Mouse (Mus musculus): Measurements from ENCODE around the gene 6430548M08Rik. TPM values are rescaled to one million over a fixed set of nuclear protein-coding genes. Genes with fewer than 3 reads are reported as not detected.

Gene 6430548M08Rik
- polyA plus RNA-seq (2012; rRNA removed): 0.80 and 0.96 TPM in 2 replicates

DNA sequence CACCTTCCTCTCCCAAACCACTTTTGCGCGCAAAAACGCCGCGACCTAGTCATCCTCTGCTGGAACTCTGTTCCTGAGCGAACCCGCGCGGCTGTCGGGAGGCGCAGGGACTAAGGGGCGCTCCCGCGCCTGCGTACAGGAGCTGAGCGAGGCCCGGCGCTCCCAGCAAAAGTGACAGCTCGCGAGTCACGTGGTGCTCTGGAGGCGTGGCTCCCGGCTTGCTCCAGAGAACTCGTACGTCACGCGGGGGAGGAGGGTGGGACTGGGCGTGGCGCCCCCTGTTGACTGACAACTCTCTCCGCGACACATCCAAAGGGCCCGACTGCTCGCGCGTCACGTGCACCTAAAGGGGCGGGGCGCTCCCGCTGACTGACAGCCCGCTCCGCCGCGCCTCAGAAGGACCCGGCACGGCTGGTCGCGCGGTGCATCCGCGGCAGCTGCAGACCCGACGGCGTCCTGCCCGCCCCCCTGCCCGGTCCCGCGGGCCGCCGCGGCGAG is at the start of gene 6430548M08Rik:
Gene 6430548M08Rik, plus strand, starts transcription at position 395 of the 498 bp plus-strand sequence.

DNA sequence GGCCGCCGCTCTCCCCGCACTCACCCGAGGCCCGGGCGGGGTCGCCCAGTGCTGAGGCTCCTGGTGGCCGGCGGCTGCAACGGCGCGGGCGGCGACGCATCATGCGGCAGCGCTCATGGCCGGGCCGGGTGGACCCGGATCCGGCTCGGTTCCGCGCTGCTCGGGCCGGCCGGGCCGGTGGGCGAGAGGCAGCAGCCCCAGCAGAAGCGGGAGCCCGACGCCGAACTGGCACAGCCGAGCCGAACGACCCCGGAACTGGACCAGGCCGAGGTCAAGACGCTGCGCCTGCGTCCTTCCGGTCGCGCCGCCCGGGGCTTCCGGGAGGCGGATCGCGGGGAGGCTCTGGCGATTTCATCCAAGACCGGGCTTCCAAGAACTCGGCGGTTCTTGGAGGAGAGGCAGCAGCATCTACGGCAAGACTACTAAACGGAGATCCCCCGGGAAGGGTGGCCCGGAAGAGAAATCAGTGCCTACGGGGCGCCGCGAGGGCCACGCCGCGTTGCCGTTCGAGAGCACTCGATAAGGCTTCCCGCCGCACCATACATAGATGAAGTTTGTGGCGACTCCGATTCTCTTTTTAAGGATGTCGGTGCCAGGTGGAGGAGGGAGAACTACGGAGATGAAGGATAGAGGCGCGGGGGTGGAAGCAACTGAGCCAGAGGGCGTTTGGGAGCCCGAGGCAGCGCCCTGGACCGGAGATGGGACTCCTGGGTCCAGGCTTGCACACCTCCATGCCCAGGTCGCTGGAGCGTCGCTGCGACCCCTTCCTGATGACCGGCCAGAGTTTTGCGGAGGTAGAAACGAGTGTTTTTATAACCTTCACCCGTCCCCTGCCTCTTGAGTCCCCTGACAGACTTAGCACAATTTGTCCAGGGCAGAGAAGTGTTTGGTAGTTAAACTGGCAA is 12.6 kb upstream of the 6430548M08Rik start, which contains the start of gene Zdhhc7:
Gene Zdhhc7, minus strand, starts transcription at position 415 of the 905 bp plus-strand sequence.

DNA sequence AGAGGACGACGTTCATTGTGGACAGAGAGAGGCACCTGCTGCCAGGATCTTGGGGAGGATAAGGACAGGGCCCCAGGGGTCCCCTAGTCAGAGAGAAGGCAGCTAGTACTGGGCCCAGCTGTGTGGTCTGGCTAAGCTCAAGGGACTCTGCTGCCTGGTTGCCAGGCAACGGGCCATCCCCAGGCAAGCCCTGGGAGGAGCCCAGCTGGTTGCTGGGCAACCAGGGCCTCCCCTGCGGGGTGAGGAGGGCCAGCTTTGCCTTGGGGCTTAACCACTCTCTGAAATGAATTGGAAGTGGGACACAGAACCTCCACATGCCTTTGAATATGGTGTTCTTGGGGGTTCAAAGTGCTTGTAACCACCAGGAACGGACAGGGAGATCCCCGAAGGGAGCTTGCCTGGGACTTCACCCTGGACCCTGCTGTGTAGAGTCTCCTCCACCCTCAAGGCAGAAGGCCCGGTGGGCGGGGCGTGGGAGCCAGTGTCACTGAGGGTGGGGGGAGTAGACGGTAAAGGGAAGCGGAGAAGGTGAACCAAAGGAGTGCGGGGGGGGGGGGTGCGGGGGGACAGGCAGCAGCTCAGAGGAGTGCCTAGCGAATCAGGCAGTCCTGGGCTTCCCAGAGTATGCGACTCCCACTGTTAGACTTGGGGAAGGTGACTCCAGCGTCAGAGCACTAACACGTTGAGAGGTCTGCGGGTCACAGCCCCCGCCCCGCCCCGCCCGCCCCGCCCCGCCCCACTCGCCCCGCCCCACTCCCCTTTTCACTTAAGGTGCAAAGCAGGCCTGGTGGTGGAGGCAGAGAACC is 63.6 kb downstream of the 6430548M08Rik start, which contains the start of gene Fam92b:
Gene Fam92b, minus strand, starts transcription at position 149 of the 806 bp plus-strand sequence.

Other genes starting within 250 kb of the 6430548M08Rik start
- 38.7 and 49.6 TPM in 2 replicates for gene Usp10, start 203.8 kb upstream of the 6430548M08Rik start, polyA plus RNA-seq (2012; rRNA removed)
- gene Gm20388, start 203.3 kb upstream of the 6430548M08Rik start, polyA plus RNA-seq (2012; rRNA removed): 7.1 and 8.4 TPM in 2 replicates
- 0.31 and 0.38 TPM in 2 replicates for gene Crispld2, start 121.7 kb upstream of the 6430548M08Rik start, polyA plus RNA-seq (2012; rRNA removed)
- 10.8 and 12.1 TPM in 2 replicates for gene Zdhhc7, start 12.7 kb upstream of the 6430548M08Rik start, polyA plus RNA-seq (2012; rRNA removed)
- not detected in 2 replicates for gene Fam92b, start 63.3 kb downstream of the 6430548M08Rik start, polyA plus RNA-seq (2012; rRNA removed)
- gene Gse1, start 114.3 kb downstream of the 6430548M08Rik start, polyA plus RNA-seq (2012; rRNA removed): 12.5 and 14.3 TPM in 2 replicates